Mouse (Mus musculus): ENCODE results near the gene Hspb7.

- TF ChIP-seq CTCF (IDR thresholded peaks at IDR 0.05; ENCODE audit: low read depth) (no peak), EP300 (IDR thresholded peaks at IDR 0.05; ENCODE audit: low read depth) (no peak)
These were observed 12.0 kb upstream of the Hspb7 start for GRCm38 (mm10) chr4:141408577-141408976.

Measured in liver, embryonic 14.5 days (tissue).